Mouse (Mus musculus): ENCODE results near the gene Zdhhc20. TPM values are rescaled to one million over a fixed set of nuclear protein-coding genes. Genes with fewer than 3 reads are reported as not detected.

The Zdhhc20 gene
- polyA plus RNA-seq, 1 experiment from 2014 or later = 28.8 TPM

DNA sequence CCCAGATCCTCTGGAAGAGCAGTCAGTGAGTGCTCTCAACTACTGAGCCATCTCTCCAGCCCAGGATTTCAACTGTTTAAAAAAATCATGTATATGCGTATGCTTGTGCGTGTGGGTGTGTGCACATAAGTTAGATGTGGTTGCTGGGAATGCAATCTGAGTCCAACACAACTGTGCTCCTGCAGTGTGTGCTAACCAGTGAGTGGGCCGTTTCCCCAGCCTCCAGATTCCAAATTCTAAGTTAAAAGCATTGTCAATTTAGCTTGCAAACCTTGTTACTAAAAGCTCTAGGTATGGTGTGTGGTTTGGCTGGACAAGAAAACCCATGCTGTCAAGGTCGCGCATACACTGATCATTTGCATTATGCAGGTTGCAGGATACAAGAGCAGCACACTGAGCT lies 78.2 kb downstream of the Zdhhc20 start:
- H3K9ac ChIP-seq (ENCODE audit: low read depth, low read length) = no peak overlapping the region
- H3K4me1 ChIP-seq (replicated peaks; ENCODE audit: control insufficient read depth, insufficient read depth, low read length) = no peaks in the 10 kb centered on the region
- no peaks in the 10 kb centered on the region for H3K27me3 ChIP-seq (replicated peaks; ENCODE audit: control insufficient read depth, insufficient read depth, low read length)
- no peak overlapping the region for H3K27ac ChIP-seq (ENCODE audit: low read depth, low read length)
- TF ChIP-seq CTCF (IDR thresholded peaks at IDR 0.05; ENCODE audit: low read depth) = no peak
- 96% methylated on average over 5 of the region's 5 CpGs for WGBS
- no peak overlapping the region for H3K4me3 ChIP-seq (ENCODE audit: low read depth, low read length)
- no peak overlapping the region for H3K4me2 ChIP-seq (replicated peaks; ENCODE audit: low read depth)
- no peaks in the 10 kb centered on the region for H3K9me3 ChIP-seq (ENCODE audit: control insufficient read depth)
- no peak for ATAC-seq
- H3K36me3 ChIP-seq (ENCODE audit: control insufficient read depth, insufficient read depth) = peaks cover 28% of the 10 kb centered on the region

DNA sequence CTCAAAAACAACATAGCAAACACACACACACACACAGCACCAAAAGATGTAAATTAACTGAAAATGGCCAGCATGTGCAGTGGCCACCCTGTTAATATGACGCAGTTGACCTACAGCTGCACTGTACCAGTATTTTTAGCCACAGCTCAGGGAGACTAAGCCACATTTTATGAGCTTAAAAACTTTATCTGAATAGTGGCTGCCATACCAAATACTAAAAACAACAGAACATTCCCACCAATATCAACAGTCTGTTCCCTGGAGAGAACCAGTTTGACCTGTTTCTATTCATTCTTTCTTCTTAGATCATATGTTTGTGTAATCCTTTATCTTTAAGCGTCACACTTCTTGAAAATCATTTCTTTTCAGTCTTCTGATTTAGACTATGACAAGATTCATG lies 79.2 kb downstream of the Zdhhc20 start:
- no peaks in the 10 kb centered on the region for H3K27me3 ChIP-seq (replicated peaks; ENCODE audit: control insufficient read depth, insufficient read depth, low read length)
- TF ChIP-seq CTCF (IDR thresholded peaks at IDR 0.05; ENCODE audit: low read depth) = no peak
- 54% methylated on average over 2 of the region's 2 CpGs for WGBS
- no peak overlapping the region for H3K27ac ChIP-seq (ENCODE audit: low read depth, low read length)
- H3K9me3 ChIP-seq (ENCODE audit: control insufficient read depth) = no peaks in the 10 kb centered on the region
- H3K4me2 ChIP-seq (replicated peaks; ENCODE audit: low read depth) = no peak overlapping the region
- no peak overlapping the region for H3K4me3 ChIP-seq (ENCODE audit: low read depth, low read length)
- H3K4me1 ChIP-seq (replicated peaks; ENCODE audit: control insufficient read depth, insufficient read depth, low read length) = no peaks in the 10 kb centered on the region
- ATAC-seq = no peak
- H3K9ac ChIP-seq (ENCODE audit: low read depth, low read length) = no peak overlapping the region
- H3K36me3 ChIP-seq (ENCODE audit: control insufficient read depth, insufficient read depth) = peaks cover 33% of the 10 kb centered on the region

- peaks cover 45% of the 10 kb centered on the region for H3K36me3 ChIP-seq (ENCODE audit: control insufficient read depth, insufficient read depth)
- WGBS = 65% methylated on average over 5 of the region's 5 CpGs
- no peaks in the 10 kb centered on the region for H3K9me3 ChIP-seq (ENCODE audit: control insufficient read depth)
- H3K4me1 ChIP-seq (replicated peaks; ENCODE audit: control insufficient read depth, insufficient read depth, low read length) = no peaks in the 10 kb centered on the region
- H3K4me3 ChIP-seq (ENCODE audit: low read depth, low read length) = no peak overlapping the region
- no peak overlapping the region for H3K4me2 ChIP-seq (replicated peaks; ENCODE audit: low read depth)
- no peak for ATAC-seq
- H3K27ac ChIP-seq (ENCODE audit: low read depth, low read length) = no peak overlapping the region
- no peak overlapping the region for H3K9ac ChIP-seq (ENCODE audit: low read depth, low read length)
- TF ChIP-seq CTCF (IDR thresholded peaks at IDR 0.05; ENCODE audit: low read depth) = peak; percentile 81
- no peaks in the 10 kb centered on the region for H3K27me3 ChIP-seq (replicated peaks; ENCODE audit: control insufficient read depth, insufficient read depth, low read length)
Observed at GRCm38 (mm10) chr14:57808558-57808957, 81.5 kb downstream of the Zdhhc20 start.

- Histone ChIP-seq H3K9me3 (ENCODE audit: control insufficient read depth) (no peaks in the 10 kb centered on the region), H3K9ac (ENCODE audit: low read depth, low read length) (no peak overlapping the region), H3K27ac (ENCODE audit: low read depth, low read length) (no peak overlapping the region), H3K4me1 (replicated peaks; ENCODE audit: control insufficient read depth, insufficient read depth, low read length) (no peaks in the 10 kb centered on the region), H3K4me2 (replicated peaks; ENCODE audit: low read depth) (no peak overlapping the region), H3K36me3 (ENCODE audit: control insufficient read depth, insufficient read depth) (peaks cover 51% of the 10 kb centered on the region), H3K4me3 (ENCODE audit: low read depth, low read length) (no peak overlapping the region), H3K27me3 (replicated peaks; ENCODE audit: control insufficient read depth, insufficient read depth, low read length) (no peaks in the 10 kb centered on the region)
- no peak for ATAC-seq
- no peak for TF ChIP-seq CTCF (IDR thresholded peaks at IDR 0.05; ENCODE audit: low read depth)
- 87% methylated on average over 4 of the region's 4 CpGs for WGBS
Observed at GRCm38 (mm10) chr14:57803731-57804130, 86.3 kb downstream of the Zdhhc20 start.

GRCm38 (mm10) chr14:57797991-57798931 lies 91.8 kb downstream of the Zdhhc20 start, which contains the start of gene Sap18:
Gene Sap18 (plus strand): TSS chr14:57798180.
- no peaks in the 10 kb centered on the region for H3K4me1 ChIP-seq (replicated peaks; ENCODE audit: control insufficient read depth, insufficient read depth, low read length)
- H3K9ac ChIP-seq (ENCODE audit: low read depth, low read length) = peak within 1 kb of the TSS; percentile 64
- peak within 1 kb of the TSS; percentile 60 for H3K4me3 ChIP-seq (ENCODE audit: low read depth, low read length)
- H3K9me3 ChIP-seq (ENCODE audit: control insufficient read depth) = no peaks in the 10 kb centered on the region
- peak; percentile 98 for ATAC-seq
- peaks cover 14% of the 10 kb centered on the region for H3K36me3 ChIP-seq (ENCODE audit: control insufficient read depth, insufficient read depth)
- WGBS = under 1% methylated on average over 90 of the region's 99 CpGs
- peak within 1 kb of the TSS; percentile 71 for H3K27ac ChIP-seq (ENCODE audit: low read depth, low read length)
- no peaks in the 10 kb centered on the region for H3K27me3 ChIP-seq (replicated peaks; ENCODE audit: control insufficient read depth, insufficient read depth, low read length)
- H3K4me2 ChIP-seq (replicated peaks; ENCODE audit: low read depth) = peak within 1 kb of the TSS; percentile 85
- 0 out of 2 replicates have a peak, but pooled peaks have one; percentile 4 for TF ChIP-seq CTCF (IDR thresholded peaks at IDR 0.05; ENCODE audit: low read depth)

GRCm38 (mm10) chr14:57797551-57797950 lies 92.5 kb downstream of the Zdhhc20 start:
- Histone ChIP-seq H3K9ac (ENCODE audit: low read depth, low read length) (no peak overlapping the region), H3K27ac (ENCODE audit: low read depth, low read length) (no peak overlapping the region), H3K36me3 (ENCODE audit: control insufficient read depth, insufficient read depth) (peaks cover 8% of the 10 kb centered on the region), H3K4me1 (replicated peaks; ENCODE audit: control insufficient read depth, insufficient read depth, low read length) (no peaks in the 10 kb centered on the region), H3K9me3 (ENCODE audit: control insufficient read depth) (no peaks in the 10 kb centered on the region), H3K4me2 (replicated peaks; ENCODE audit: low read depth) (peak overlapping the region; percentile 85), H3K27me3 (replicated peaks; ENCODE audit: control insufficient read depth, insufficient read depth, low read length) (no peaks in the 10 kb centered on the region), H3K4me3 (ENCODE audit: low read depth, low read length) (peak overlapping the region; percentile 60)
- peak; percentile 37; the same call in 1 of the 2 replicates for TF ChIP-seq CTCF (IDR thresholded peaks at IDR 0.05; ENCODE audit: low read depth)
- 14% methylated on average over 7 of the region's 7 CpGs for WGBS
- peak; percentile 16; the same call in 1 of the 2 replicates for ATAC-seq
